ENCODE assay signal across 9 mouse cellular contexts in genomic region chr15:63163550-63164279, GRCm38 (mm10).
DNase-seq lines count a peak whose midpoint lies in the region; ATAC-seq lines count a peak whose summit lies in the region.
"Had no signal": no experiment of that assay in that cellular context is flagged by ENCODE, and none has a peak within 500 bp of the region (broad histone marks: within the 10 kb centered on the region; RNA-seq: fewer than 3 reads in every experiment).

No protein-coding gene starts in this region.

- H3K36me3 ChIP-seq in limb, embryonic 11.5 days (ENCODE audit: control insufficient read depth, insufficient read depth, low read length), result no peaks in the 10 kb centered on the region
- H3K36me3 ChIP-seq: heart, embryonic 15.5 days had no signal

- H3K9me3 ChIP-seq in limb, embryonic 11.5 days (ENCODE audit: control insufficient read depth, low read length), result no peaks in the 10 kb centered on the region
- H3K9me3 ChIP-seq: heart, embryonic 15.5 days had no signal

- H3K9ac ChIP-seq in limb, embryonic 11.5 days (ENCODE audit: low read length), result no peak overlapping the region
- H3K9ac ChIP-seq: heart, embryonic 15.5 days had no signal

- H3K27ac ChIP-seq in limb, embryonic 11.5 days (replicated peaks; ENCODE audit: low read depth, low read length), result no peak overlapping the region; the same call in 1 of the 2 replicates
- H3K27ac ChIP-seq: heart, embryonic 15.5 days had no signal

- no peak overlapping the region for H3K4me3 ChIP-seq in limb, embryonic 11.5 days (ENCODE audit: low read depth, low read length)
- H3K4me3 ChIP-seq: heart, embryonic 15.5 days had no signal

- no peak overlapping the region for H3K4me2 ChIP-seq in limb, embryonic 11.5 days (ENCODE audit: low read depth, severe bottlenecking)
- H3K4me2 ChIP-seq: heart, embryonic 15.5 days had no signal

- ATAC-seq in limb, embryonic 11.5 days (ENCODE audit: insufficient number of reproducible peaks, low FRiP score, low TSS enrichment, low read depth), result no peak; the same call in 1 of the 2 replicates

- 10% methylated on average over 6 of the region's 6 CpGs for WGBS in limb, embryonic 11.5 days

- no peaks in the 10 kb centered on the region for H3K27me3 ChIP-seq in limb, embryonic 11.5 days (ENCODE audit: control insufficient read depth, insufficient read depth, low read length)
- H3K27me3 ChIP-seq: heart, embryonic 15.5 days had no signal

- no peaks in the 10 kb centered on the region for H3K4me1 ChIP-seq in limb, embryonic 11.5 days (ENCODE audit: control insufficient read depth, insufficient read depth, low read length)
- H3K4me1 ChIP-seq: heart, embryonic 15.5 days had no signal

- peak; percentile 4 to 17 for DNase-seq in kidney, postnatal 4 days
- DNase-seq in kidney, postnatal 25 days, result no peak
- peak; percentile 4 for DNase-seq in brain, adult 2 months (ENCODE audit: low read depth, low spot score)
- DNase-seq in embryo, embryonic 10.5 days (ENCODE audit: low spot score), result peak; percentile 49
- DNase-seq in limb, embryonic 11.5 days (ENCODE audit: low spot score), result peak; percentile 22
- DNase-seq in left cerebral cortex, postnatal 36 days (ENCODE audit: low spot score in 2 of 2), result no peak
- no peak for DNase-seq in spleen, postnatal 36 days (ENCODE audit: low spot score in 2 of 2)
- DNase-seq: cerebellum, adult 9-11 months had no signal

- intact Hi-C loops in left cerebral cortex, postnatal 36 days (cut with DNase I), result no loop called here

Comparison
In these comparisons a context has a peak if more than half of its experiments do, and no peak if none do; other contexts are left out.
1. DNase-seq: peak in kidney, postnatal 4 days (2 of 2), brain, adult 2 months (single experiment), embryo, embryonic 10.5 days (single experiment) and limb, embryonic 11.5 days (single experiment); none in kidney, postnatal 25 days (0 of 2), left cerebral cortex, postnatal 36 days (0 of 2) and spleen, postnatal 36 days (0 of 2).